Mouse (Mus musculus) CH12.LX (cell line): Measurements from ENCODE around the gene Psd.
A peak's percentile ranks its signal among the peaks of the same experiment; 100 is the strongest.

Experiments used
- CTCF ChIP-seq, 2 experiments: IDR thresholded peaks in 1 of 2; conservative IDR thresholded peaks in 1 of 2; 2 replicates each; pipeline ENCODE4 v1.5.1; 2011 to 2012; ENCODE audit warnings: low read depth in 2 of 2, low read length in 2 of 2, improper control_type of control experiment in 1 of 2, inconsistent platforms in 1 of 2, mild to moderate bottlenecking in 1 of 2, moderate library complexity in 1 of 2
- EP300 ChIP-seq: IDR thresholded peaks from 2 replicates; pipeline ENCODE4 v1.6.1; 2011; ENCODE audit warnings: low read length, improper control_type of control experiment
- SIN3A ChIP-seq: IDR thresholded peaks from 2 replicates; pipeline ENCODE4 v1.6.1; 2012; ENCODE audit warnings: low read length, improper control_type of control experiment, inconsistent platforms

- TF ChIP-seq SIN3A (peak; percentile 97), EP300 (no peak), CTCF (conservative IDR thresholded peaks at IDR 0.05 in 1 of 2, IDR thresholded peaks at IDR 0.05 in 1 of 2; ENCODE audit: low read depth in 2 of 2, low read length in 2 of 2) (no peak)
These were observed 1.4 kb upstream of the Psd start, which contains the start of gene Fbxl15 for GRCm38 (mm10) chr19:46328081-46329030.
